Mouse (Mus musculus) stomach, embryonic 16.5 days (tissue): ENCODE results near the gene Gm29427. TPM values are rescaled to one million over a fixed set of nuclear protein-coding genes. Genes with fewer than 3 reads are reported as not detected.
A peak's percentile ranks its signal among the peaks of the same experiment; 100 is the strongest.

Experiments used
- ATAC-seq: fragments of 200-750 bp; cut with Nextera tagmentation; 2 replicates; pipeline ENCODE4 v1.8.0; 2017; ENCODE audit warnings: moderate number of reproducible peaks, moderate TSS enrichment; ENCODE audit not compliant: insufficient read depth, low FRiP score
- H3K27ac ChIP-seq: fragments of 300-500 bp; sonication (generic); 2 replicates; pipeline ENCODE4 v1.5.1; 2014; ENCODE audit warnings: low read length
- H3K27me3 ChIP-seq: fragments of 300-500 bp; sonication (generic); 2 replicates; pipeline ENCODE4 v1.6.1; 2014; ENCODE audit warnings: low read length, control low read depth, mixed read lengths; ENCODE audit not compliant: control insufficient read depth, insufficient read depth
- H3K36me3 ChIP-seq: fragments of 300-500 bp; sonication (generic); 2 replicates; pipeline ENCODE4 v1.6.1; 2014; ENCODE audit warnings: low read length; ENCODE audit not compliant: control insufficient read depth, insufficient read depth
- H3K4me1 ChIP-seq: fragments of 300-500 bp; sonication (generic); 2 replicates; pipeline ENCODE4 v1.6.1; 2014; ENCODE audit warnings: low read length, control low read depth, mixed read lengths; ENCODE audit not compliant: control insufficient read depth, insufficient read depth
- H3K4me2 ChIP-seq: fragments of 300-500 bp; sonication (generic); 2 replicates; pipeline ENCODE4 v1.6.1; 2014; ENCODE audit warnings: low read depth, low read length, mixed read lengths
- H3K4me3 ChIP-seq: fragments of 300-500 bp; sonication (generic); replicated peaks from 2 replicates; pipeline ENCODE4 v1.5.1; 2014; ENCODE audit warnings: mild to moderate bottlenecking, low read length
- H3K9ac ChIP-seq: fragments of 300-500 bp; sonication (generic); 2 replicates; pipeline ENCODE4 v1.6.1; 2014; ENCODE audit warnings: low read length
- H3K9me3 ChIP-seq: fragments of 300-500 bp; sonication (generic); replicated peaks from 2 replicates; pipeline ENCODE4 v1.6.1; 2016; ENCODE audit warnings: low read length, control low read depth; ENCODE audit not compliant: control insufficient read depth
- WGBS: fragments of 180-500 bp; shearing (Covaris S2); extraction: QIAGEN DNeasy Blood & Tissue Kit; methylation state at CpG from one replicate; pipeline ENCODE4 v1.1.7; 2014; 5-methylcytosine and 5-hydroxymethylcytosine counted together
- polyA plus RNA-seq: library from polyadenylated mRNA; unstranded; fragments of >200 nt; fragmentation: Nextera tagmentation; extraction: Ambion mirVana; gene quantifications from 2 replicates; pipeline ENCODE4 v1.2.1, GENCODE M21; 2015

Gene Gm29427
- 0.09 TPM in 1 of 2 replicates, not detected in the other for polyA plus RNA-seq

DNA sequence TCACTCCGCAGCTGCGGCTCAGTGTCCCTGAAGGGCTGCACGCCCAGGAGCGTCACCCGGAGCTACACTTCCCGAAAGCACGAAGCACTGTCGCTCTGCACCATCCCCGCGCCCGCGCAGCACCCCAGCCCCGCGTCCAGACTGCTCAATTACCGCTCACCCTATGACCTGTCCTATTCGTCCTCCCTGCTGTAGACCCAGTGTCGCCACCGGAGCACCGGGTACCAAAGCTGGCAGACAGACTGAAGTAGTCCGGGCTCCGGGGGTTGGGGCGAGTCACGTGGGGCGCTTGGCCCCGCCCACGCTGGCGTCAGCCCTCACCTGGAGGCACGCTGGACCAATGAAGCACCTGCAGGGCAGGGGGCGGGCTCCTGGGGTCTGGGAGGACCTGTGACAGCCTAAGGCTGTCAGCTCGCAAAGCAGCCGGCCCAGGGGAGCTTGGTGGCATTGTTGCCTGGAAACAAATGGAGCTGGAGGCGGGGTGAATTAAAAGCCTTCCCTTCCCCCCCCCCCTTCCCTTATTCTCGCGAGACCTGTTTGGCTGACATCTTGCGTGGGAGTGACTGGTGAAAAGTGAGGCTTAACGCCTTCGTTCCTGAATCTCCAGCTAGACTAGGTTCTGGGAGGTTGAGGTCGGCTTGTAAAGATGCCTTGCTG lies at the start of gene Gm29427:
Gene Gm29427, minus strand, starts transcription at position 239 of the 657 bp plus-strand sequence.
- ATAC-seq = peak; percentile 97
- no peaks in the 10 kb centered on the region for H3K36me3 ChIP-seq
- peak within 1 kb of the TSS; percentile 98 for H3K9ac ChIP-seq
- H3K4me2 ChIP-seq = peak within 1 kb of the TSS; percentile 86
- no peaks in the 10 kb centered on the region for H3K9me3 ChIP-seq
- peak within 1 kb of the TSS; percentile 94 for H3K27ac ChIP-seq
- under 1% methylated on average over 38 of the region's 38 CpGs for WGBS
- no peaks in the 10 kb centered on the region for H3K27me3 ChIP-seq
- H3K4me3 ChIP-seq = peak within 1 kb of the TSS; percentile 98
- H3K4me1 ChIP-seq = peaks cover 14% of the 10 kb centered on the region

DNA sequence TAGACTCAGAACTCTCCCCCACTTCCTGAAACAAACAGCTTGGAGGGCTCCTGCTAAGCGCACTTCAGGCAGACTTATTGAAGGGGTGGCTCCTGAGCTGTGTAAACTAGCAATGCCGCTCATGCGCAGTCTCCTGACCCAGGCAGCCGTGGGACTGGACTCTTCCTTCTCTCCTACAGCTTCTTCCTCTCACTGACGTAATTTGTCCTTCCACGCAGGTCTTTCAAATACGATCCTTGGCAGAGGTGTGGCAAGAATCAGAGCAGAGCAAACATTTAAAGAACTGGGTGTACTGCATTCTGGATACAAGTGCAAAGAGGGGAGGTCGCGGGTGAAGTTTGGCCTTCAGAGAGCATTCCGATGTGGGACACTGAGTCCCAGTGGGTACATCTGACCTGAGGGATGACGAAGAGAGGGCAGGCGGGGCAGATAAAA lies 48.4 kb upstream of the Gm29427 start:
- H3K9ac ChIP-seq = no peak overlapping the region

DNA sequence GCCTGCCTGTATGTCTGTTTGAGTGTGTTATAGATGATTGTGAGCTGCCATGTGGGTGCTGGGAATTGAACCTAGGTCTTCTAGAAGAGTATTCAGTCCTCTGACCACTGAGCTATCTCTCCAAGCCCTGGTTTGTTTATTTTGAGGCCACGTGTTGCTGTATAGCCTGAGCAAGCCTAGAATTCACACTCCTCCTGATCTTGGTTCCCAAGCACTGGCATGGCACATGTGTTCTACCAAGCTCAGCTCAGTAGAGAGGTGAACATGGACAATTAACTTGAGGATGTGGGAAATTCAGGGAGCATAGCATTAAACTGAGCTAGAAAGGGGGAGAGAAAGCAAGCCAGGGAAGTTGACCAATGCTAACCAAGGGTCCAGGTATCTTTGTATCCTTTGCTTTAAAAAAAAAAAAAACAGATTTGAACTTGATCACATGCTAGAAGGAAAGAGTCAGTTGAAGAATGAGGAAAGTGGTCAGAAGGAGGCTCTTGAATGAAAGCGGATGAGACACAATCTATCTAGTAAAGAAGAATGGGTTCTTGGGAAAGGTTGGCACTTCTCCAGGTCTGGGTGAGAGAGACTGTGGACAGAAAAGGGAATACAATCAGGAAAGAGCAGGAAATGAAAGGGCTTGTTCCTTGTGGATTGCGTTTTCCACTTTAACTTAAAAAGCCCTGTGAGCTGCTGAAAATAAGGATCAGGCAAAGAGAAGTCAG lies 46.6 kb upstream of the Gm29427 start:
- no peak for ATAC-seq
- Histone ChIP-seq H3K27ac (no peak overlapping the region), H3K9me3 (no peaks in the 10 kb centered on the region), H3K4me3 (no peak overlapping the region), H3K36me3 (no peaks in the 10 kb centered on the region), H3K4me2 (no peak overlapping the region), H3K9ac (no peak overlapping the region), H3K27me3 (no peaks in the 10 kb centered on the region), H3K4me1 (no peaks in the 10 kb centered on the region)
- 76% methylated on average over 3 of the region's 3 CpGs for WGBS

More for the DNA sequence above, 48.4 kb upstream of the Gm29427 start:
- ATAC-seq = peak; percentile 93
- Histone ChIP-seq H3K27me3 (no peaks in the 10 kb centered on the region), H3K4me2 (peak overlapping the region; percentile 26; the same call in 1 of the 2 replicates), H3K9me3 (no peaks in the 10 kb centered on the region), H3K4me3 (no peak overlapping the region), H3K36me3 (no peaks in the 10 kb centered on the region), H3K4me1 (no peaks in the 10 kb centered on the region), H3K27ac (peak overlapping the region; percentile 84)
- WGBS = 56% methylated on average over 12 of the region's 12 CpGs

DNA sequence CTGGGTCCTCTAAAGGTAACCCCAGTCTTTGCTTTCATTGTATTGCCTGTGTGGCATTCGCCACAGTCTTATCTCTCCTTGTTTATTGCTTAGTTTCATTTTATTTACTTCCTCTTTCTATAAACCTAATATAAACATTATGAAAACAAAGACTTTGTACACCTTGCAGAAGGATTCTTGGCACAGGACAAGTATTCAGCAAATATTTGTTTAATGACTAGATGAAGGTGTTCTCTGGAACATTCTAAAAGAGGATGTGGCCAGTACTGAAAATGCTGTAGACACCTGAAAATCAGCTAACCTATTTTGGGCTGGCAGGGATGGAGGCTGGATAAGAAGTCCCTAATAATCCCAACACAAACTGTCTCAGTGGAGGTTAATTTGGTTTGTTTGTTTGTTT lies 46.0 kb upstream of the Gm29427 start:
- Histone ChIP-seq H3K27ac (peak overlapping the region; percentile 41; the same call in 1 of the 2 replicates), H3K36me3 (no peaks in the 10 kb centered on the region), H3K9me3 (no peaks in the 10 kb centered on the region), H3K4me2 (no peak overlapping the region), H3K27me3 (no peaks in the 10 kb centered on the region), H3K9ac (no peak overlapping the region), H3K4me1 (no peaks in the 10 kb centered on the region), H3K4me3 (no peak overlapping the region)
- no peak for ATAC-seq
- WGBS = 48% methylated on average over 1 of the region's 1 CpGs

DNA sequence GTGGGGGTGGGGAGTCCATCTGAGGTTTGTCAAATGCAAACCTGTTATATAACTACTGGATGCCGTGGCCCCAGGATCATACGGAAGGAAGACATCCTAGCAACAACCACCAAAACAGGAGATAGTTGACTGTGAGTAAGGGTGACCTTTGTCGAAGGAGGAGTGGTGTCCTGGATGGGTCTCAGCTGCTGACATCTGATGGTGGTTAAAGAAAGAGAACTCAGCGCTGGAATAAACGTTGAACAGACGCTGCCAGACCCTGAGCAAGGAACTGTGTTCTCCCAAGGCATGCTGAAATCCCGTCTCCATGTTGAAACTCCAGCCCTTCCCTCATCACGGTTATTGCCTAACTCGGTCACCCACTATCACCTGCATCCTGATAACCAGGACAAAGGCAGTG lies 44.1 kb upstream of the Gm29427 start:
- Histone ChIP-seq H3K36me3 (no peaks in the 10 kb centered on the region), H3K4me3 (no peak overlapping the region), H3K9me3 (no peaks in the 10 kb centered on the region), H3K27ac (no peak overlapping the region), H3K4me1 (no peaks in the 10 kb centered on the region), H3K27me3 (no peaks in the 10 kb centered on the region), H3K9ac (no peak overlapping the region), H3K4me2 (no peak overlapping the region)
- no peak for ATAC-seq
- 64% methylated on average over 9 of the region's 9 CpGs for WGBS

DNA sequence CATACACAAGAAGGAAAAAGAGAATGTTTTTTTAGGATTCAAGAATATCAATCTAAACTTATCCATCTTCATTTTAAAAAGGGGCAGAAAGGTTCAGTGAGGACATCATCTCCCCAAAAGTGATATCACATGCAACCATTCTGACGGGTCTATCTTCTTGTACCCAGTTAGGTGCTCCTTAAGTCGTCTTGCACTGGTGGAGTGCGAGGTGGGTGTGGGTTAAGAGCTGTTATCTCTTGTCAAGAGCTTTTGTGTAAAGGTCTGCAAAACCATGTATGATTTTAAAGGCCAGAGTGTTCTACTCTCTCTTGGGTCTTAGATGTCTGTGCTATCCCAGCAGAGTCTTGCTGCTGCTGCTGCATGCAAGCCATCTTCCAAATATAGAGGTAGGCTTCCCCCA lies 31.2 kb upstream of the Gm29427 start:
- Histone ChIP-seq H3K9me3 (no peaks in the 10 kb centered on the region), H3K9ac (no peak overlapping the region), H3K4me1 (no peaks in the 10 kb centered on the region), H3K36me3 (no peaks in the 10 kb centered on the region), H3K4me2 (no peak overlapping the region), H3K27me3 (no peaks in the 10 kb centered on the region), H3K27ac (no peak overlapping the region), H3K4me3 (no peak overlapping the region)
- 81% methylated on average over 3 of the region's 3 CpGs for WGBS
- no peak for ATAC-seq

DNA sequence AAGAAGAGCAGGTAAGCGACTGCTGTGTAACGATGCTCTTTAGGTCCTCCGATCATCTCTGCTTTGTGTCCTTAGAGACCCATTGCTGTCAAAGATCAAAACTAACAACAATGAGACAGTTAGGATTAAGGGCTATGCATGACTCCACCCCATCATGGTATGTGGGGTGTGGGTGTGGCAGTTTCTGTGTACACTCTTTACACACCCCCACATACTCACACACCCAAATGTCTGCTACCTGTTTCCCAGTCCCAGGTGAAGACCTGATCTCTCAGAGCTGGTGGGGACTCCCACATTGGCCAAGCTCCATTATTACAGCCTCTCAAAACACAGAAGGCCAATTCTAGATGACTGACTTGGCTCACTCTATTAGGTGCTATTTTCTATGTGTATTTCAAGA lies 30.0 kb upstream of the Gm29427 start:
- H3K4me1 ChIP-seq = peaks cover 11% of the 10 kb centered on the region
- 87% methylated on average over 3 of the region's 3 CpGs for WGBS
- H3K4me2 ChIP-seq = no peak overlapping the region
- H3K27ac ChIP-seq = 0 out of 2 replicates have a peak overlapping the region, but pooled peaks have one; percentile 30
- no peak overlapping the region for H3K9ac ChIP-seq
- H3K4me3 ChIP-seq = no peak overlapping the region
- ATAC-seq = no peak
- H3K9me3 ChIP-seq = no peaks in the 10 kb centered on the region
- H3K36me3 ChIP-seq = no peaks in the 10 kb centered on the region
- H3K27me3 ChIP-seq = no peaks in the 10 kb centered on the region

DNA sequence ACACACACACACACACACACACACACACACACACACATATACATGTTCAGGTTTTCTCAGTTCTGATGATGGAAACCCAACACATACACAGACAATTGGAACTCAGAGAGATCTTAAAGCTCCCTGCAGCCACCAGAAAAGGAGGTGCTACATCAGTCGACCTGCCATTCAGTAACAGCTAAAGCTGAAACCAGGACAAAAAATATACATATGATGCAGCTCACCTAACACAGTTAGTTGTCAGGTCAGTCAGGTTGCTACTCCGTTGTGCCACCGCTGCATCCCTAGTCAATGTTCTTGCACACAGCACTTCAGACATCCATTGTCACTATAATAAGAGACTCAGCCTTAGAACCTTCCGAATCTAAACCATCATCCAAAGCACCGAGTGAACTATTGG lies 29.4 kb upstream of the Gm29427 start:
- H3K27me3 ChIP-seq = no peaks in the 10 kb centered on the region
- no peak overlapping the region for H3K4me3 ChIP-seq
- no peaks in the 10 kb centered on the region for H3K36me3 ChIP-seq
- peaks cover 15% of the 10 kb centered on the region for H3K4me1 ChIP-seq
- no peaks in the 10 kb centered on the region for H3K9me3 ChIP-seq
- ATAC-seq = no peak
- 88% methylated on average over 5 of the region's 5 CpGs for WGBS
- H3K9ac ChIP-seq = no peak overlapping the region
- H3K4me2 ChIP-seq = no peak overlapping the region
- no peak overlapping the region; the same call in 1 of the 2 replicates for H3K27ac ChIP-seq

DNA sequence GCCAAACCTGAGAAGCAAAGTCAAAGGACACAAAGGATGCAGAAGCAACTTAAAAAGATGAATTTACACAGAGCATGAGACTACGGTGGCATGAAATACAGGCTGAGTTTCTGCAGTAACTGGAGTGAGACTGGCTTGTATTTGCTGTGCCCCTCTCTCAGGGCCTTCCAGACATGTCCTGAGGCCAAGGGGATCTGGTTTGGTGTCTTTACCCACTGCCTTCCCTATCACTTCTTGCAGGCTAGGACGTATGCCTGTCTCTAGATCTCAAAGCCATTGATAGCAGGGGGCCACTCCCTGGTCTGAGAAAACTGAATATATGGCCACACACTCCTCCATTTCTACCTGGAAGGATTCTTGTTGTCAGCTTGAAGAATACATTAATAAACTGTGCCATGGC lies 28.6 kb upstream of the Gm29427 start:
- no peaks in the 10 kb centered on the region for H3K36me3 ChIP-seq
- no peak overlapping the region for H3K9ac ChIP-seq
- 64% methylated on average over 2 of the region's 2 CpGs for WGBS
- H3K27ac ChIP-seq = peak overlapping the region; percentile 28; the same call in 1 of the 2 replicates
- no peak overlapping the region for H3K4me2 ChIP-seq
- ATAC-seq = no peak
- H3K27me3 ChIP-seq = no peaks in the 10 kb centered on the region
- peaks cover 15% of the 10 kb centered on the region for H3K4me1 ChIP-seq
- no peaks in the 10 kb centered on the region for H3K9me3 ChIP-seq
- no peak overlapping the region for H3K4me3 ChIP-seq
